Mouse (Mus musculus): ENCODE results near the gene Agrp. TPM values are rescaled to one million over a fixed set of nuclear protein-coding genes. Genes with fewer than 3 reads are reported as not detected.

Gene Agrp
- total and polyA plus RNA-seq, 2 experiments from 2014 or later, result 7.6 TPM; not detected in 1

- no peak overlapping the region for H3K27ac ChIP-seq (ENCODE audit: low read depth, low read length)
Observed at GRCm38 (mm10) chr8:105609771-105610170, 27.4 kb downstream of the Agrp start.

GRCm38 (mm10) chr8:105609355-105609754, 27.8 kb downstream of the Agrp start:
- no peaks in the 10 kb centered on the region for H3K9me3 ChIP-seq (ENCODE audit: low read length)
- H3K4me2 ChIP-seq (ENCODE audit: low read depth, low read length, poor library complexity, severe bottlenecking), result no peak overlapping the region
- H3K9ac ChIP-seq (replicated peaks; ENCODE audit: low read length, poor library complexity, severe bottlenecking), result no peak overlapping the region
- ATAC-seq (ENCODE audit: low FRiP score) (no peak), DNase-seq (ENCODE audit: low spot score) (no peak)
- peaks cover 4% of the 10 kb centered on the region for H3K27me3 ChIP-seq (ENCODE audit: insufficient read depth, low read length)
- 0 out of 2 replicates have a peak, but pooled peaks cover 3% of the 10 kb centered on the region for H3K36me3 ChIP-seq (ENCODE audit: insufficient read depth, low read length)
- H3K4me3 ChIP-seq (ENCODE audit: low read depth, low read length), result no peak overlapping the region
- WGBS, result 79% methylated on average over 2 of the region's 2 CpGs
- H3K27ac ChIP-seq (ENCODE audit: low read depth, low read length), result no peak overlapping the region
- H3K4me1 ChIP-seq (ENCODE audit: insufficient read depth, low read length), result peaks cover 11% of the 10 kb centered on the region; the same call in 1 of the 2 replicates
- no peak for TF ChIP-seq CTCF (IDR thresholded peaks at IDR 0.05)

More at GRCm38 (mm10) chr8:105609771-105610170, 27.4 kb downstream of the Agrp start:
- DNase-seq (ENCODE audit: low spot score) (no peak), ATAC-seq (ENCODE audit: low FRiP score) (no peak)
- 79% methylated on average over 4 of the region's 4 CpGs for WGBS
- Histone ChIP-seq H3K9ac (replicated peaks; ENCODE audit: low read length, poor library complexity, severe bottlenecking) (no peak overlapping the region), H3K9me3 (ENCODE audit: low read length) (no peaks in the 10 kb centered on the region), H3K4me2 (ENCODE audit: low read depth, low read length, poor library complexity, severe bottlenecking) (no peak overlapping the region), H3K27me3 (ENCODE audit: insufficient read depth, low read length) (peaks cover 4% of the 10 kb centered on the region), H3K4me1 (ENCODE audit: insufficient read depth, low read length) (peaks cover 11% of the 10 kb centered on the region; the same call in 1 of the 2 replicates), H3K36me3 (ENCODE audit: insufficient read depth, low read length) (0 out of 2 replicates have a peak, but pooled peaks cover 3% of the 10 kb centered on the region), H3K4me3 (ENCODE audit: low read depth, low read length) (no peak overlapping the region)
- no peak for TF ChIP-seq CTCF (IDR thresholded peaks at IDR 0.05)

- DNase-seq (ENCODE audit: low spot score) (no peak), ATAC-seq (ENCODE audit: low FRiP score) (no peak)
- Histone ChIP-seq H3K4me3 (ENCODE audit: low read depth, low read length) (peak overlapping the region; percentile 94; the same call in 1 of the 2 replicates), H3K27ac (ENCODE audit: low read depth, low read length) (no peak overlapping the region), H3K27me3 (ENCODE audit: insufficient read depth, low read length) (no peaks in the 10 kb centered on the region; the same call in 1 of the 2 replicates), H3K9me3 (ENCODE audit: low read length) (no peaks in the 10 kb centered on the region), H3K36me3 (ENCODE audit: insufficient read depth, low read length) (0 out of 2 replicates have a peak, but pooled peaks cover 3% of the 10 kb centered on the region), H3K9ac (replicated peaks; ENCODE audit: low read length, poor library complexity, severe bottlenecking) (no peak overlapping the region), H3K4me1 (ENCODE audit: insufficient read depth, low read length) (peaks cover 4% of the 10 kb centered on the region; the same call in 1 of the 2 replicates), H3K4me2 (ENCODE audit: low read depth, low read length, poor library complexity, severe bottlenecking) (0 out of 2 replicates have a peak overlapping the region, but pooled peaks have one; percentile 90)
- peak; percentile 62 for TF ChIP-seq CTCF (IDR thresholded peaks at IDR 0.05)
- WGBS, result 43% methylated on average over 4 of the region's 4 CpGs
Observed at GRCm38 (mm10) chr8:105607684-105608083, 29.5 kb downstream of the Agrp start.

- no peaks in the 10 kb centered on the region; the same call in 1 of the 2 replicates for H3K27me3 ChIP-seq (ENCODE audit: insufficient read depth, low read length)
Observed at GRCm38 (mm10) chr8:105607062-105607461, 30.1 kb downstream of the Agrp start.

GRCm38 (mm10) chr8:105606189-105607023, 30.8 kb downstream of the Agrp start:
- Histone ChIP-seq H3K4me1 (ENCODE audit: insufficient read depth, low read length) (peaks cover 4% of the 10 kb centered on the region; the same call in 1 of the 2 replicates), H3K27me3 (ENCODE audit: insufficient read depth, low read length) (no peaks in the 10 kb centered on the region), H3K4me2 (ENCODE audit: low read depth, low read length, poor library complexity, severe bottlenecking) (peak overlapping the region; percentile 90), H3K4me3 (ENCODE audit: low read depth, low read length) (peak overlapping the region; percentile 94), H3K9ac (replicated peaks; ENCODE audit: low read length, poor library complexity, severe bottlenecking) (peak overlapping the region; percentile 98), H3K36me3 (ENCODE audit: insufficient read depth, low read length) (no peaks in the 10 kb centered on the region), H3K9me3 (ENCODE audit: low read length) (no peaks in the 10 kb centered on the region), H3K27ac (ENCODE audit: low read depth, low read length) (peak overlapping the region; percentile 95)
- DNase-seq (ENCODE audit: low spot score) (peak; percentile 95), ATAC-seq (ENCODE audit: low FRiP score) (peak; percentile 82)
- no peak for TF ChIP-seq CTCF (IDR thresholded peaks at IDR 0.05)
- under 1% methylated on average over 30 of the region's 30 CpGs for WGBS

More at GRCm38 (mm10) chr8:105607062-105607461, 30.1 kb downstream of the Agrp start:
- H3K4me3 ChIP-seq (ENCODE audit: low read depth, low read length), result peak overlapping the region; percentile 94
- H3K27ac ChIP-seq (ENCODE audit: low read depth, low read length), result peak overlapping the region; percentile 95
- peaks cover 4% of the 10 kb centered on the region; the same call in 1 of the 2 replicates for H3K4me1 ChIP-seq (ENCODE audit: insufficient read depth, low read length)
- DNase-seq (ENCODE audit: low spot score) (no peak), ATAC-seq (ENCODE audit: low FRiP score) (no peak)
- H3K9ac ChIP-seq (replicated peaks; ENCODE audit: low read length, poor library complexity, severe bottlenecking), result peak overlapping the region; percentile 98
- peak overlapping the region; percentile 90 for H3K4me2 ChIP-seq (ENCODE audit: low read depth, low read length, poor library complexity, severe bottlenecking)
- TF ChIP-seq CTCF (IDR thresholded peaks at IDR 0.05), result no peak
- H3K9me3 ChIP-seq (ENCODE audit: low read length), result no peaks in the 10 kb centered on the region
- WGBS, result 6% methylated on average over 10 of the region's 10 CpGs
- 0 out of 2 replicates have a peak, but pooled peaks cover 3% of the 10 kb centered on the region for H3K36me3 ChIP-seq (ENCODE audit: insufficient read depth, low read length)
